Mouse (Mus musculus): Measurements from ENCODE around the gene Faap100. TPM values are rescaled to one million over a fixed set of nuclear protein-coding genes. Genes with fewer than 3 reads are reported as not detected.
A peak's percentile ranks its signal among the peaks of the same experiment; 100 is the strongest.

The Faap100 gene
- polyA plus RNA-seq, 1 experiment from 2014 or later = 32.5 TPM

DNA sequence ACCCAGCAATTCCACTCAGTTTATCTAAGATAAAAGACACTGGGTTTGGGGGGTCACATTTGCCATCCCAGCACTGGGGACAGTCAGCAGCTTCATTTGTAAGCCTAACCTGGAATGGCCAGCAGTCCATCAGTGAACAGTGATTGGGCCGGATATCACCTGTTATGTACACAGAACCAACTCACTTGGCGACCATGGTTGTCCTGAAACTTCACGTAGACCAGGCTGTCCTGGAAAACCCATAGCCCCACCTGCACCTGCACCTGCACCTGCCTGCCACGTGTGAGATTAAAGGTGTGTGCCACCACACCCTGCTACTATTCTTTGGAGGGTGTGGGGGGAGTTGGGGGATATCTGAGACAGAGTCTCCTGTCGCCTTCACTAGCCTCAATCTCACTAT, 59.3 kb downstream of the Faap100 start:
- Histone ChIP-seq H3K4me1 (peaks cover 28% of the 10 kb centered on the region), H3K36me3 (no peaks in the 10 kb centered on the region), H3K27ac (no peak overlapping the region), H3K9me3 (no peaks in the 10 kb centered on the region), H3K27me3 (ENCODE audit: insufficient read depth, poor library complexity, severe bottlenecking) (no peaks in the 10 kb centered on the region), H3K4me3 (no peak overlapping the region)
- 90% methylated on average over 5 of the region's 5 CpGs for WGBS
- DNase-seq (ENCODE audit: low spot score) = peak; percentile 66

Small RNA genes within 50 kb of the gene (microRNA-seq; reads per million reads assigned to microRNA genes)
- gene Gm23419 = not detected
- 6.1 reads per million, percentile 19 among the genes with 10 or more reads in this experiment for gene Mir6935

Other genes starting within 250 kb of the Faap100 start
- 99.0 and 123 TPM in 2 replicates for gene Slc38a10, start 227.4 kb downstream of the Faap100 start, polyA plus RNA-seq (2016; fragmentation: Nextera tagmentation; extraction: Ambion mirVana)
- gene Bahcc1, start 145.8 kb downstream of the Faap100 start, polyA plus RNA-seq (2016; fragmentation: Nextera tagmentation; extraction: Ambion mirVana) = 7.7 and 12.9 TPM in 2 replicates
- 1,513 and 2,033 TPM in 2 replicates for gene Actg1, start 30.2 kb downstream of the Faap100 start, polyA plus RNA-seq (2016; fragmentation: Nextera tagmentation; extraction: Ambion mirVana)
- gene Fscn2, start 17.2 kb downstream of the Faap100 start, polyA plus RNA-seq (2016; fragmentation: Nextera tagmentation; extraction: Ambion mirVana) = 0.25 and 0.49 TPM in 2 replicates
- gene Nploc4, start 58.9 kb upstream of the Faap100 start, polyA plus RNA-seq (2016; fragmentation: Nextera tagmentation; extraction: Ambion mirVana) = 43.0 and 49.6 TPM in 2 replicates
- gene Tspan10, start 63.9 kb upstream of the Faap100 start, polyA plus RNA-seq (2016; fragmentation: Nextera tagmentation; extraction: Ambion mirVana) = not detected in 2 replicates
- gene Pde6g, start 74.7 kb upstream of the Faap100 start, polyA plus RNA-seq (2016; fragmentation: Nextera tagmentation; extraction: Ambion mirVana) = 0.44 TPM in 1 of 2 replicates, not detected in the other
- 16.7 and 17.6 TPM in 2 replicates for gene Oxld1, start 79.3 kb upstream of the Faap100 start, polyA plus RNA-seq (2016; fragmentation: Nextera tagmentation; extraction: Ambion mirVana)
- gene Ccdc137, start 79.4 kb upstream of the Faap100 start, polyA plus RNA-seq (2016; fragmentation: Nextera tagmentation; extraction: Ambion mirVana) = 27.0 and 36.1 TPM in 2 replicates
- gene Arl16, start 88.8 kb upstream of the Faap100 start, polyA plus RNA-seq (2016; fragmentation: Nextera tagmentation; extraction: Ambion mirVana) = 46.0 and 52.2 TPM in 2 replicates
- gene Mrpl12, start 105.8 kb upstream of the Faap100 start, polyA plus RNA-seq (2016; fragmentation: Nextera tagmentation; extraction: Ambion mirVana) = 259 and 270 TPM in 2 replicates
- 55.6 and 56.6 TPM in 2 replicates for gene Slc25a10, start 113.1 kb upstream of the Faap100 start, polyA plus RNA-seq (2016; fragmentation: Nextera tagmentation; extraction: Ambion mirVana)
- gene Gcgr, start 151.9 kb upstream of the Faap100 start, polyA plus RNA-seq (2016; fragmentation: Nextera tagmentation; extraction: Ambion mirVana) = 0.26 and 2.2 TPM in 2 replicates
- 153 and 186 TPM in 2 replicates for gene Mcrip1, start 171.0 kb upstream of the Faap100 start, polyA plus RNA-seq (2016; fragmentation: Nextera tagmentation; extraction: Ambion mirVana)
- gene Ppp1r27, start 172.4 kb upstream of the Faap100 start, polyA plus RNA-seq (2016; fragmentation: Nextera tagmentation; extraction: Ambion mirVana) = not detected in 2 replicates
- 550 and 670 TPM in 2 replicates for gene P4hb, start 194.5 kb upstream of the Faap100 start, polyA plus RNA-seq (2016; fragmentation: Nextera tagmentation; extraction: Ambion mirVana)
- gene Arhgdia, start 202.9 kb upstream of the Faap100 start, polyA plus RNA-seq (2016; fragmentation: Nextera tagmentation; extraction: Ambion mirVana) = 587 and 673 TPM in 2 replicates
- gene Alyref, start 219.6 kb upstream of the Faap100 start, polyA plus RNA-seq (2016; fragmentation: Nextera tagmentation; extraction: Ambion mirVana) = 365 and 444 TPM in 2 replicates
- 186 and 201 TPM in 2 replicates for gene Anapc11, start 219.7 kb upstream of the Faap100 start, polyA plus RNA-seq (2016; fragmentation: Nextera tagmentation; extraction: Ambion mirVana)
- gene Npb, start 229.7 kb upstream of the Faap100 start, polyA plus RNA-seq (2016; fragmentation: Nextera tagmentation; extraction: Ambion mirVana) = 4.8 and 7.0 TPM in 2 replicates
- gene Pcyt2, start 239.2 kb upstream of the Faap100 start, polyA plus RNA-seq (2016; fragmentation: Nextera tagmentation; extraction: Ambion mirVana) = 119 and 130 TPM in 2 replicates
- 25.6 and 29.5 TPM in 2 replicates for gene Sirt7, start 246.5 kb upstream of the Faap100 start, polyA plus RNA-seq (2016; fragmentation: Nextera tagmentation; extraction: Ambion mirVana)